Mouse (Mus musculus): ENCODE results near the gene Ngb.

DNA sequence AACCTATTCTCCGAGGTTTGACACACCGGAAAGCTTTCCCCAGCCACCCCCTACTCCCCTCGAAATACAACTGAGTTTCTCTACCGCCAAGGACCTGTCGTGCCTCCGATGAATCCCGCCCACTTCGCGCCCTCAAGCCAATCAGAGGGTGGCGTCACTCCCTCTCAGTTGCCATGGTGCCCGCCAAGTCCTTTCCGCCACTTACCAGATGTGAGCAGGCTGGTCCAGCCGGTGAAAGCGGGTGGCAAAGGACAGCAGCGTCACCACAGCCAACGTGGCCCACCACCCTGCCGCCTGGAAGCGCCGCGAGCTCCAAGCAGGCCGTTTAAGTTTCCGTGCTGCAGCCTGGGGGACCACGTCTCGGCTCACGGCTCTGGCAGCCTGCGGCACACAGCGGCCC is 44.6 kb upstream of the Ngb start, which contains the start of gene Gstz1:
- TF ChIP-seq CTCF (IDR thresholded peaks at IDR 0.05; ENCODE audit: low read depth, low read length) = no peak
- TF ChIP-seq POLR2A (IDR thresholded peaks at IDR 0.05; ENCODE audit: extremely low read depth, insufficient read depth, low read length) = 0 out of 2 replicates have a peak, but pooled peaks have one; percentile 1

Measured in liver, adult 2 months (tissue).